Mouse (Mus musculus): ENCODE measurements around the gene Lyrm4.

Gene Lyrm4

GRCm38 (mm10) chr13:35939871-35940665 is 177.3 kb downstream of the Lyrm4 start:
- DNase-seq (ENCODE audit: low read depth, low spot score) = no peak

GRCm38 (mm10) chr13:35937991-35938390 is 179.3 kb downstream of the Lyrm4 start:
- no peak for DNase-seq (ENCODE audit: low read depth, low spot score)
